Mouse (Mus musculus): ENCODE results near the gene Tbccd1. TPM values are rescaled to one million over a fixed set of nuclear protein-coding genes. Genes with fewer than 3 reads are reported as not detected.
"Not testable (repeated sequence)": the region's sequence is repeated elsewhere in the genome, so short reads cannot be mapped to it uniquely, and the experiment has no call there.

Gene Tbccd1
- total and polyA plus RNA-seq, 3 experiments, result 8.3 to 20.5 (median 17.5) TPM

DNA sequence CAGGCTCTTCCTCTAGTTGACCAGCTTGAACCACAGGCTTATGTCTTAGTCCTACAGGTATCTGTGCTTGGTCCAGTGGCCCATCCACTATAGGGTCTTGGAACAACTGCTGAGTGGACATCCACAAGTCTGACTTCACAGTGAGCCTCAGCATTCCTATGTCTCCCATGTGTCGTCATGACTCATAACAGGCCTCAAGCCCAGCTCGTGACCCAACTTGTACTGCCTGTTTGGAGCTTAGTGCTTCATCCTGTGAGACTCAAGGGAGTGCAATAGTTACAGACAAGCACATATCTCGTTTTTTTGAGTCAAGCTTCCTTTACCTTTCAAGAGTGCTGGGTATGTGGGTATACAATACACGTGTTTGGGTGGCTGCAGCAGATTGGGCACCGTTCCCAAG lies 74.8 kb downstream of the Tbccd1 start:
- no peak for DNase-seq

DNA sequence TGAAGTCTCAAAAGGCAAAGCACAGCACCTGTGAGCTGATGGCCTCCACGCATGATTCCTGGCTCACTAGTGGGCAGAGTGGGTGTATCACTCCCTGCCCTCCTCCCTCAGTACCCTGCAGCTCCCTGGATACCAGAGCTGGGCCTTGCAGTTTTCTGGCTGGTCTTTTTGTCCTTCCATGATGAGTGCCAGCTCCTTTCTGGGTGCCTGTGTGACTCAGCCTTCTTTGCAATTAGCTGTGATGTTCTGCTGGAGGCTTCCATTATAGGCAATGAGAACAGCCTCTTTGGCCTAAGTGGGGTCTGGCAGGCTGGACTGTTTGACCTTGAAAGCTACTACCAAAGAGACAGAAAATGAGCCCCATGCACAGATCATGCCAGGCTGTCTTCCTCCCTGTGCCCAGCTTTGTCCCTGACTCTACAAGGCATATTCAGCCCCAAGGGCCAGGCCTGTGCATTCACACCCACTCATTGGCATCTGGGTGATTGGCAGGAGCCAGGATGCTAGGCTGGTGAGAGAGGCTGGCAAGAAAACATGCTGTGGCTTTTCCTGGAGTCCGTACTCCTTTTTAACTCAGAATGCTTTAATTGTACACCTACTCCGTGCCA lies 78.1 kb downstream of the Tbccd1 start:
- DNase-seq, result no peak

DNA sequence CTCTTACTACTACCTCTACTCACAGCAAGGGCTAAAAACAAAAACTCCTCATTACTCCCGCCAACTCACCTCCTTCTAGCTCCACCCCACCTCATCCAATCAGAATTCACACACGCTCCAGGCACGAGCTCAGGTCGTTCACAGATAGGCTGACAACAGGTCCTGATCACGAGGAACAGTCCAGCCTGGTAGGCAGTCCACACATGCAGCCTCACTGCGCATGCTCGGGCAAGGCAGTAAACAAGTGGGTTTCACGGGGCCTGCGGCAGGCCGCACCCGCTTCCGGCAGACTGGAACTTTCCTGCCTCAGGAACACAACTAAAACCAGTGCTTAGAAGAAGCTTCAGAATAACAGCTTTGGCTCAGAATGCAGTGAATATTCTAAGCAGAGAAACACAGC lies 79.2 kb downstream of the Tbccd1 start:
- not testable (repeated sequence) for DNase-seq

- no peak for DNase-seq
These were observed 81.9 kb downstream of the Tbccd1 start for GRCm38 (mm10) chr16:22775471-22775985.

- DNase-seq, result no peak
These were observed 88.8 kb downstream of the Tbccd1 start for GRCm38 (mm10) chr16:22768661-22769060.

- DNase-seq, result no peak
These were observed 90.1 kb downstream of the Tbccd1 start for GRCm38 (mm10) chr16:22767405-22767804.

DNA sequence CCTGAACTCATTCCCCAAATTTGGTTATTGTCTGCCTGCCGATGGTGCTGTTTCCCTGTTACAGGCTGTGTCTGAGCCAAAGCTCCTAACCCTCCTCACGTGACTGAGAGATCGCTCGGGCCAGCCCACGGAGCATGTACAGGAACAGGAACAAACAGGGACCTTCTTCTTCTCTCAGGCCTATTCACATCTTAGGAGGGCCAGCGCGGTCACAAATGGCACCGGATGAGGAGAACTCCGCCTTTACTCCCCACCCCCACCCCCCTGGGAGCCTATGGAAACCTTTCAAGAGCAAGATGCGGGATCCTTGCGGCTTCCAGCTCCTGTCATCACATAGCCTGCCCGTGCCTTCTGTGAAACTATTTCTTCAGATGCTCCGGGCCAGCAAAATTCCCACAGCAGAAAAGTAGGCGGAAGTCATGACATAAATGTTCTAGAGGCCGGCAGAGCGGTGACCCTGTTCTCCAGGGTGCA lies 90.7 kb downstream of the Tbccd1 start:
- peak; percentile 38 for DNase-seq

- DNase-seq, result no peak
These were observed 91.9 kb downstream of the Tbccd1 start for GRCm38 (mm10) chr16:22765531-22765930.

Other genes with a start within 250 kb of the Tbccd1 start
- gene Dgkg, start 200.4 kb downstream of the Tbccd1 start, total RNA-seq (2021), result 1 to 10 TPM; 2.2 to 3.8 TPM
- gene Dgkg, start 200.4 kb downstream of the Tbccd1 start, polyA plus RNA-seq (2012; rRNA removed), result 0.19 and 0.45 TPM in 2 replicates
- gene Crygs, start 46.1 kb downstream of the Tbccd1 start, total RNA-seq (2021), result not detected
- gene Crygs, start 46.1 kb downstream of the Tbccd1 start, polyA plus RNA-seq (2012; rRNA removed), result not detected in 2 replicates
- 10 to 100 TPM; 64.1 to 73.2 TPM for gene Dnajb11, start 176 bp upstream of the Tbccd1 start, total RNA-seq (2021)
- gene Dnajb11, start 176 bp upstream of the Tbccd1 start, polyA plus RNA-seq (2012; rRNA removed), result 18.3 and 21.1 TPM in 2 replicates
- 10 to 100 TPM in 1 of 2 experiments, 1 to 10 TPM in 1; 2.8 to 34.5 TPM for gene Ahsg, start 33.6 kb upstream of the Tbccd1 start, total RNA-seq (2021)
- gene Ahsg, start 33.6 kb upstream of the Tbccd1 start, polyA plus RNA-seq (2012; rRNA removed), result 3.4 and 12.0 TPM in 2 replicates
- 10 to 100 TPM in 1 of 2 experiments, 1 to 10 TPM in 1; 2.5 to 50.7 TPM for gene Fetub, start 60.7 kb upstream of the Tbccd1 start, total RNA-seq (2021)
- gene Fetub, start 60.7 kb upstream of the Tbccd1 start, polyA plus RNA-seq (2012; rRNA removed), result 32.6 and 53.1 TPM in 2 replicates
- 1 to 10 TPM in 1 of 2 experiments, not detected in 1; 4.3 TPM for gene Hrg, start 93.4 kb upstream of the Tbccd1 start, total RNA-seq (2021)
- gene Hrg, start 93.4 kb upstream of the Tbccd1 start, polyA plus RNA-seq (2012; rRNA removed), result 0.15 and 0.44 TPM in 2 replicates
- 1 to 10 TPM; 5.7 to 9.1 TPM for gene Kng2, start 171.8 kb upstream of the Tbccd1 start, total RNA-seq (2021)
- 1.3 and 1.5 TPM in 2 replicates for gene Kng2, start 171.8 kb upstream of the Tbccd1 start, polyA plus RNA-seq (2012; rRNA removed)
- gene Kng1, start 200.2 kb upstream of the Tbccd1 start, total RNA-seq (2021), result 1 to 10 TPM in 1 of 2 experiments, under 1 TPM in 1; 0.41 to 5.2 TPM
- not detected in 2 replicates for gene Kng1, start 200.2 kb upstream of the Tbccd1 start, polyA plus RNA-seq (2012; rRNA removed)
- gene Eif4a2, start 249.8 kb upstream of the Tbccd1 start, total RNA-seq (2021), result 100 to 1,000 TPM; 474 to 617 TPM
- gene Eif4a2, start 249.8 kb upstream of the Tbccd1 start, polyA plus RNA-seq (2012; rRNA removed), result 24.3 and 27.9 TPM in 2 replicates

All from adrenal gland, adult 2 months (tissue).